Mouse (Mus musculus) liver, postnatal 0 days (tissue): Measurements from ENCODE around the gene Lcp1.
"Not testable (repeated sequence)": the region's sequence is repeated elsewhere in the genome, so short reads cannot be mapped to it uniquely, and the experiment has no call there.

Experiments used
- CTCF ChIP-seq: sonication (generic); IDR thresholded peaks from 2 replicates; pipeline ENCODE4 v1.5.1; 2016; ENCODE audit warnings: antibody characterized with exemption, low read depth
- EP300 ChIP-seq: IDR thresholded peaks from 2 replicates; pipeline ENCODE4 v1.6.1; 2016; ENCODE audit warnings: antibody characterized with exemption, low read depth, mild to moderate bottlenecking

- not testable (repeated sequence) for TF ChIP-seq CTCF, EP300
Observed at GRCm38 (mm10) chr14:75147706-75148105, 16.8 kb downstream of the Lcp1 start.
